19 mouse cellular contexts compared by ENCODE assay signal in genomic region chr14:27381459-27381858, GRCm38 (mm10). TPM values are rescaled to one million over a fixed set of nuclear protein-coding genes. Genes with fewer than 3 reads are reported as not detected.
DNase-seq lines count a peak whose midpoint lies in the region; ATAC-seq lines count a peak whose summit lies in the region.
"Had no signal": no experiment of that assay in that cellular context is flagged by ENCODE, and none has a peak within 500 bp of the region (broad histone marks: within the 10 kb centered on the region; RNA-seq: fewer than 3 reads in every experiment).

No protein-coding gene starts in this region.

- ATAC-seq in monocyte, adult 5-6 weeks (replicated peaks; ENCODE audit: insufficient number of reproducible peaks, low FRiP score, low TSS enrichment, poor library complexity, severe bottlenecking) = peak; percentile 29
- ATAC-seq: midbrain, embryonic 16.5 days; Patski had no signal

- peak; percentile 46 for DNase-seq in CD4-positive, CD25-positive, alpha-beta regulatory T cell, adult 2 months (ENCODE audit: low read depth, low spot score)
- DNase-seq in adipocyte (ENCODE audit: low spot score) = peak; percentile 19
- peak; percentile 62 for DNase-seq in induced T-regulatory cell, adult 2 months (ENCODE audit: low read depth)
- DNase-seq in kidney, postnatal 36 days = no peak
- DNase-seq in heart, adult 18-20 months = no peak
- DNase-seq in cerebellum, postnatal 4 days (ENCODE audit: low spot score in 2 of 2) = no peak
- DNase-seq: adrenal gland, postnatal 14 days; B cell, adult 2 months; cerebellum, adult 11-12 months; cerebellum, adult 9-11 months; gastrocnemius, postnatal 14 days; heart, postnatal 4 days; kidney, adult 18-20 months; kidney, postnatal 25 days; lung, embryonic 14.5 days; lung, postnatal 4 days had no signal

RNA-seq across cellular contexts. Expression of gene Fam208a, which starts 47.2 kb away (rescaled TPM):
- total RNA-seq in monocyte, adult 5-6 weeks (2017) = 43.6 to 86.7 TPM (median 53.9 TPM) in 3 replicates
- total RNA-seq in heart, adult 18-20 months (2021) = 10 to 100 TPM in 1 of 2 experiments, 1 to 10 TPM in 1; 8.9 to 10.6 TPM

Comparison
In these comparisons a context has a peak if more than half of its experiments do, and no peak if none do; other contexts are left out.
1. DNase-seq: peak in CD4-positive, CD25-positive, alpha-beta regulatory T cell, adult 2 months (single experiment), adipocyte (single experiment) and induced T-regulatory cell, adult 2 months (single experiment); none in kidney, postnatal 36 days (0 of 2), heart, adult 18-20 months (0 of 2) and cerebellum, postnatal 4 days (0 of 2).